Mouse (Mus musculus) limb, embryonic 11.5 days (tissue): ENCODE measurements at regions not wholly inside any gene's neighbourhood (a gene's known extent, or its start where the extent isn't known, plus 50 kb on each side); places are given as distances from the start of the nearest gene placed in this dataset.

ENCODE experiments used
- ATAC-seq: fragments of 200-750 bp; cut with Nextera tagmentation; 2 replicates; pipeline ENCODE4 v1.8.0; 2017; ENCODE audit warnings: low read depth; ENCODE audit not compliant: insufficient number of reproducible peaks, low FRiP score, low TSS enrichment
- DNase-seq: peaks from one replicate; pipeline ENCODE4 v3.0.0-alpha.2; 2015; ENCODE audit warnings: low spot score
- H3K27ac ChIP-seq: fragments of 300-500 bp; sonication (generic); replicated peaks from 2 replicates; pipeline ENCODE4 v1.5.1; 2014; ENCODE audit warnings: low read depth, mild to moderate bottlenecking, low read length
- H3K27me3 ChIP-seq: fragments of 300-500 bp; sonication (generic); 2 replicates; pipeline ENCODE4 v1.6.1; 2014; ENCODE audit warnings: mild to moderate bottlenecking, low read length, mixed read lengths; ENCODE audit not compliant: control insufficient read depth, insufficient read depth
- H3K36me3 ChIP-seq: fragments of 300-500 bp; sonication (generic); 2 replicates; pipeline ENCODE4 v1.6.1; 2014; ENCODE audit warnings: mild to moderate bottlenecking, low read length, moderate library complexity, mixed read lengths; ENCODE audit not compliant: control insufficient read depth, insufficient read depth
- H3K4me1 ChIP-seq: fragments of 300-500 bp; sonication (generic); 2 replicates; pipeline ENCODE4 v1.6.1; 2014; ENCODE audit warnings: low read length, mixed read lengths; ENCODE audit not compliant: control insufficient read depth, insufficient read depth
- H3K4me2 ChIP-seq: fragments of 300-500 bp; sonication (generic); 2 replicates; pipeline ENCODE4 v1.6.1; 2014; ENCODE audit warnings: low read depth, mild to moderate bottlenecking, moderate library complexity; ENCODE audit not compliant: severe bottlenecking
- H3K4me3 ChIP-seq: fragments of 300-500 bp; sonication (generic); 2 replicates; pipeline ENCODE4 v1.5.1; 2014; ENCODE audit warnings: low read depth, low read length
- H3K9ac ChIP-seq: fragments of 300-500 bp; sonication (generic); 2 replicates; pipeline ENCODE4 v1.6.1; 2014; ENCODE audit warnings: mild to moderate bottlenecking, low read length
- H3K9me3 ChIP-seq: fragments of 300-500 bp; sonication (generic); 2 replicates; pipeline ENCODE4 v1.6.1; 2016; ENCODE audit warnings: low read length; ENCODE audit not compliant: control insufficient read depth
- WGBS: fragments of 180-500 bp; shearing (Covaris S2); extraction: QIAGEN DNeasy Blood & Tissue Kit; methylation state at CpG from one replicate; pipeline ENCODE4 v1.1.7; 2014; 5-methylcytosine and 5-hydroxymethylcytosine counted together

- WGBS: 19% methylated on average over 8 of the region's 8 CpGs
- peak; percentile 76 for DNase-seq
- Histone ChIP-seq H3K9ac (no peak overlapping the region), H3K4me2 (no peak overlapping the region), H3K27ac (no peak overlapping the region), H3K36me3 (no peaks in the 10 kb centered on the region), H3K4me1 (no peaks in the 10 kb centered on the region), H3K4me3 (no peak overlapping the region), H3K27me3 (no peaks in the 10 kb centered on the region), H3K9me3 (no peaks in the 10 kb centered on the region)
- ATAC-seq: no peak
Observed at GRCm38 (mm10) chr5:75862630-75862991, 115.6 kb downstream of the Kdr start.

- DNase-seq: no peak
- ATAC-seq: no peak
- no peaks in the 10 kb centered on the region for H3K36me3 ChIP-seq
- 58% methylated on average over 8 of the region's 8 CpGs for WGBS
- no peaks in the 10 kb centered on the region for H3K4me1 ChIP-seq
- H3K27ac ChIP-seq: no peak overlapping the region
- H3K9me3 ChIP-seq: no peaks in the 10 kb centered on the region
- no peaks in the 10 kb centered on the region for H3K27me3 ChIP-seq
- no peak overlapping the region for H3K4me2 ChIP-seq
- H3K9ac ChIP-seq: no peak overlapping the region
- no peak overlapping the region for H3K4me3 ChIP-seq
Observed at GRCm38 (mm10) chr5:75861916-75862629, 116.2 kb downstream of the Kdr start.

GRCm38 (mm10) chr5:75859316-75859836, 118.9 kb downstream of the Kdr start:
- no peak for DNase-seq
- WGBS: 89% methylated on average over 8 of the region's 8 CpGs
- H3K36me3 ChIP-seq: no peaks in the 10 kb centered on the region
- H3K4me3 ChIP-seq: no peak overlapping the region
- ATAC-seq: no peak
- no peak overlapping the region for H3K4me2 ChIP-seq
- no peak overlapping the region for H3K27ac ChIP-seq
- H3K9me3 ChIP-seq: no peaks in the 10 kb centered on the region
- H3K9ac ChIP-seq: no peak overlapping the region
- no peaks in the 10 kb centered on the region for H3K4me1 ChIP-seq
- no peaks in the 10 kb centered on the region for H3K27me3 ChIP-seq

GRCm38 (mm10) chr5:75850855-75851254, 127.4 kb downstream of the Kdr start:
- ATAC-seq: no peak
- Histone ChIP-seq H3K9ac (no peak overlapping the region), H3K9me3 (no peaks in the 10 kb centered on the region), H3K4me1 (no peaks in the 10 kb centered on the region), H3K27me3 (no peaks in the 10 kb centered on the region), H3K4me3 (no peak overlapping the region), H3K27ac (no peak overlapping the region), H3K36me3 (no peaks in the 10 kb centered on the region), H3K4me2 (no peak overlapping the region)
- DNase-seq: no peak
- 50% methylated on average over 4 of the region's 4 CpGs for WGBS

GRCm38 (mm10) chr5:75847966-75848365, 130.3 kb downstream of the Kdr start:
- Histone ChIP-seq H3K4me3 (no peak overlapping the region), H3K36me3 (no peaks in the 10 kb centered on the region), H3K27ac (no peak overlapping the region), H3K27me3 (no peaks in the 10 kb centered on the region), H3K9ac (no peak overlapping the region), H3K4me2 (no peak overlapping the region), H3K9me3 (no peaks in the 10 kb centered on the region), H3K4me1 (no peaks in the 10 kb centered on the region)
- 86% methylated on average over 6 of the region's 6 CpGs for WGBS
- ATAC-seq: no peak
- DNase-seq: no peak

GRCm38 (mm10) chr5:75847341-75847740, 130.9 kb downstream of the Kdr start:
- H3K4me1 ChIP-seq: no peaks in the 10 kb centered on the region
- no peaks in the 10 kb centered on the region for H3K27me3 ChIP-seq
- DNase-seq (no peak), ATAC-seq (no peak)
- H3K36me3 ChIP-seq: no peaks in the 10 kb centered on the region
- no peak overlapping the region for H3K4me2 ChIP-seq
- no peaks in the 10 kb centered on the region for H3K9me3 ChIP-seq
- H3K27ac ChIP-seq: no peak overlapping the region
- no peak overlapping the region for H3K9ac ChIP-seq
- H3K4me3 ChIP-seq: no peak overlapping the region
- WGBS: 81% methylated on average over 3 of the region's 3 CpGs

- no peak overlapping the region for H3K4me2 ChIP-seq
- H3K4me3 ChIP-seq: no peak overlapping the region
- no peaks in the 10 kb centered on the region for H3K4me1 ChIP-seq
- DNase-seq: no peak
- H3K27me3 ChIP-seq: no peaks in the 10 kb centered on the region
- no peaks in the 10 kb centered on the region for H3K9me3 ChIP-seq
- no peak overlapping the region for H3K9ac ChIP-seq
- 90% methylated on average over 3 of the region's 3 CpGs for WGBS
- H3K27ac ChIP-seq: no peak overlapping the region
- H3K36me3 ChIP-seq: no peaks in the 10 kb centered on the region
- ATAC-seq: no peak
Observed at GRCm38 (mm10) chr5:75846016-75846415, 132.2 kb downstream of the Kdr start.

GRCm38 (mm10) chr5:75843807-75844206, 134.5 kb downstream of the Kdr start:
- H3K4me2 ChIP-seq: no peak overlapping the region
- 68% methylated on average over 3 of the region's 3 CpGs for WGBS
- ATAC-seq (no peak), DNase-seq (no peak)
- H3K4me1 ChIP-seq: no peaks in the 10 kb centered on the region
- no peaks in the 10 kb centered on the region for H3K27me3 ChIP-seq
- H3K9me3 ChIP-seq: no peaks in the 10 kb centered on the region
- H3K9ac ChIP-seq: no peak overlapping the region
- H3K36me3 ChIP-seq: no peaks in the 10 kb centered on the region
- no peak overlapping the region for H3K4me3 ChIP-seq
- no peak overlapping the region for H3K27ac ChIP-seq

- DNase-seq: no peak
- Histone ChIP-seq H3K9ac (no peak overlapping the region), H3K4me1 (no peaks in the 10 kb centered on the region), H3K4me2 (no peak overlapping the region), H3K27ac (no peak overlapping the region), H3K4me3 (no peak overlapping the region), H3K36me3 (no peaks in the 10 kb centered on the region), H3K9me3 (no peaks in the 10 kb centered on the region), H3K27me3 (no peaks in the 10 kb centered on the region)
- 90% methylated on average over 7 of the region's 7 CpGs for WGBS
- no peak for ATAC-seq
Observed at GRCm38 (mm10) chr5:75840421-75840820, 137.8 kb downstream of the Kdr start.
